Mouse (Mus musculus) testis, adult 2 months (tissue): ENCODE measurements around the gene Scn1b.

Experiments
- CTCF ChIP-seq: fragments of 200-500 bp; IDR thresholded peaks from 2 replicates; pipeline ENCODE4 v1.5.1; 2012; ENCODE audit warnings: low read depth, mild to moderate bottlenecking, inconsistent platforms, low read length, moderate library complexity; ENCODE audit not compliant: control insufficient read depth, insufficient read depth, insufficient replicate concordance
- POLR2A ChIP-seq: fragments of 200-500 bp; IDR thresholded peaks from 2 replicates; pipeline ENCODE4 v1.6.1; 2012; ENCODE audit warnings: low read depth, mild to moderate bottlenecking, inconsistent platforms, low read length, moderate library complexity; ENCODE audit not compliant: control insufficient read depth

DNA sequence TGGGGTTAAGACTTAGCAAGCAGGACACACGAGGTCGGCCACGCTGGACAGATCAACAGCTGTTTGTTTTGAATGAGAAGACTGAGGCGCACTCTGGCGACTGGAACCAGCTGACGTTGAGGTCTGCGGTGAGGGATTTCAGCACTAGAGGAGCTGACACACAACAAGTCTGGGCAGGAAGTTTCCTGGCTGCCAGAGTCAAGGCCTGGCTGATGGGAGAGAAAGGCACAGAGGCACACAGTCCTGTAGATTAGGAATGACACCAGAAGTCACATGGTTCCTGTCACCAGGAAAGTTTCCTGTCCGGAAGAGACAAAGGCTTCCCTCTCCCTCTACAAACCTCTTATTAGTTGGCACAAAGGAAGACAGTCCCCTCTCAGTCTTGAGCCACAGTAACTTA is 41.6 kb upstream of the Scn1b start:
- TF ChIP-seq CTCF (no peak), POLR2A (no peak)
